Mouse (Mus musculus) forebrain, embryonic 11.5 days (tissue): ENCODE measurements around the gene Zfand2b. TPM values are rescaled to one million over a fixed set of nuclear protein-coding genes. Genes with fewer than 3 reads are reported as not detected.

Source experiments
- ATAC-seq: fragments of 200-750 bp; cut with Nextera tagmentation; replicated peaks from 2 replicates; pipeline ENCODE4 v1.8.0; 2017; ENCODE audit warnings: moderate TSS enrichment; ENCODE audit not compliant: low FRiP score
- DNase-seq: peaks from one replicate; pipeline ENCODE4 v3.0.0-alpha.2; 2017; ENCODE audit warnings: low spot score
- H3K27ac ChIP-seq: fragments of 300-500 bp; sonication (generic); 2 replicates; pipeline ENCODE4 v1.5.1; 2014; ENCODE audit warnings: low read depth, low read length
- H3K27me3 ChIP-seq: fragments of 300-500 bp; sonication (generic); 2 replicates; pipeline ENCODE4 v1.6.1; 2014; ENCODE audit warnings: mild to moderate bottlenecking, low read length, mixed read lengths; ENCODE audit not compliant: control insufficient read depth, insufficient read depth
- H3K36me3 ChIP-seq: fragments of 300-500 bp; sonication (generic); 2 replicates; pipeline ENCODE4 v1.6.1; 2014; ENCODE audit warnings: mild to moderate bottlenecking, low read length, moderate library complexity, mixed read lengths; ENCODE audit not compliant: control insufficient read depth, insufficient read depth
- H3K4me1 ChIP-seq: fragments of 300-500 bp; sonication (generic); replicated peaks from 2 replicates; pipeline ENCODE4 v1.6.1; 2014; ENCODE audit warnings: low read length, mixed read lengths; ENCODE audit not compliant: control insufficient read depth, insufficient read depth
- H3K4me2 ChIP-seq: fragments of 300-500 bp; sonication (generic); 2 replicates; pipeline ENCODE4 v1.6.1; 2014; ENCODE audit warnings: low read depth, mild to moderate bottlenecking, low read length, moderate library complexity, mixed read lengths; ENCODE audit not compliant: severe bottlenecking
- H3K4me3 ChIP-seq: fragments of 300-500 bp; sonication (generic); 2 replicates; pipeline ENCODE4 v1.5.1; 2014; ENCODE audit warnings: low read depth, low read length
- H3K9ac ChIP-seq: fragments of 300-500 bp; sonication (generic); 2 replicates; pipeline ENCODE4 v1.6.1; 2014; ENCODE audit warnings: low read length
- H3K9me3 ChIP-seq: fragments of 300-500 bp; sonication (generic); 2 replicates; pipeline ENCODE4 v1.6.1; 2016; ENCODE audit warnings: low read length, mixed read lengths; ENCODE audit not compliant: control insufficient read depth
- WGBS: fragments of 180-500 bp; shearing (Covaris S2); extraction: QIAGEN DNeasy Blood & Tissue Kit; methylation state at CpG from one replicate; pipeline ENCODE4 v1.1.7; 2014; 5-methylcytosine and 5-hydroxymethylcytosine counted together
- microRNA-seq: library from miRNA; unstranded; fragments of <30 nt; microRNA quantifications from one replicate; pipeline ENCODE4, GENCODE M21; 2016; ENCODE audit not compliant: insufficient number of aligned reads
- polyA plus RNA-seq: library from polyadenylated mRNA; unstranded; fragments of >200 nt; fragmentation: Nextera tagmentation; extraction: Ambion mirVana; gene quantifications from 2 replicates; pipeline ENCODE4 v1.2.1, GENCODE M21; 2014

Zfand2b gene
- polyA plus RNA-seq, 1 experiment from 2014 or later, result 27.9 TPM

DNA sequence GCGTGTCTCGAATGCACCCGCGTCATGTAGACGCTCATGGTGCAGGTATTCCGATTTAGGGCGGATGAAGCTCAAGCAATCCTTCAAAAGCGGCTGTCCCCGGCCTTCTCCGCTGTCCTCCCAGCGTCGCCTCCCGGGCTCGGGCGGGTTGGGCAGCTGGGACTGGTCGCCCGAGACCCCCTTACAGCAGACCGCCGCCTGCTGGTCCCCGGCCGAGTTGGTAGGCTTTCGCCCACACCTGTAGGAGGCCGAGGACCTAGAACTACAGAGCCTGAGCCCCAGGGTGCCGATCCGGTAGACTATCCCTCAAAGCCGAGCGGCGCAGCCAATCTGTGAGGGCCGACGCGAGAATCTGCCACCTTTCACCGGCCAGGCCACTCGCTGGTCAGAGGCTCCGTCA lies 51.1 kb downstream of the Zfand2b start, which contains the start of gene Tuba4a:
Gene Tuba4a, minus strand, starts transcription at position 335 of the 400 bp plus-strand sequence.
- DNase-seq, result peak; percentile 67
- H3K9me3 ChIP-seq, result no peaks in the 10 kb centered on the region
- peak; percentile 57 for ATAC-seq
- WGBS, result under 1% methylated on average over 34 of the region's 34 CpGs
- peak within 1 kb of the TSS; percentile 52 for H3K4me3 ChIP-seq
- peak within 1 kb of the TSS; percentile 46 for H3K9ac ChIP-seq
- peaks cover 48% of the 10 kb centered on the region for H3K27me3 ChIP-seq
- no peak within 1 kb of the TSS for H3K27ac ChIP-seq
- peaks cover 12% of the 10 kb centered on the region for H3K4me1 ChIP-seq
- H3K4me2 ChIP-seq, result peak within 1 kb of the TSS; percentile 94
- H3K36me3 ChIP-seq, result no peaks in the 10 kb centered on the region; the same call in 1 of the 2 replicates

Small RNAs within 50 kb of the gene (microRNA-seq; reads per million reads assigned to microRNA genes)
- gene Gm27943, result not detected

Other genes with a start within 250 kb of the Zfand2b start
- 0.11 and 0.25 TPM in 2 replicates for gene Cfap65, start 233.0 kb upstream of the Zfand2b start, polyA plus RNA-seq
- gene Ihh, start 217.0 kb upstream of the Zfand2b start, polyA plus RNA-seq, result 0.07 and 0.35 TPM in 2 replicates
- gene Nhej1, start 43.4 kb upstream of the Zfand2b start, polyA plus RNA-seq, result 9.1 and 12.7 TPM in 2 replicates
- gene Slc23a3, start 34.8 kb upstream of the Zfand2b start, polyA plus RNA-seq, result 0.15 TPM in 1 of 2 replicates, not detected in the other
- 48.4 and 49.1 TPM in 2 replicates for gene Cnppd1, start 25.9 kb upstream of the Zfand2b start, polyA plus RNA-seq
- 58.9 and 65.6 TPM in 2 replicates for gene Retreg2, start 25.9 kb upstream of the Zfand2b start, polyA plus RNA-seq
- gene Abcb6, start 11.7 kb downstream of the Zfand2b start, polyA plus RNA-seq, result 27.4 and 30.2 TPM in 2 replicates
- 18.9 and 19.0 TPM in 2 replicates for gene Ankzf1, start 23.5 kb downstream of the Zfand2b start, polyA plus RNA-seq
- 19.6 and 23.5 TPM in 2 replicates for gene Atg9a, start 23.6 kb downstream of the Zfand2b start, polyA plus RNA-seq
- 18.5 and 20.9 TPM in 2 replicates for gene Glb1l, start 42.2 kb downstream of the Zfand2b start, polyA plus RNA-seq
- gene Stk16, start 42.2 kb downstream of the Zfand2b start, polyA plus RNA-seq, result 111 and 127 TPM in 2 replicates
- 11.4 and 12.9 TPM in 2 replicates for gene Tuba4a, start 51.2 kb downstream of the Zfand2b start, polyA plus RNA-seq
- not detected in 2 replicates for gene A630095N17Rik, start 63.5 kb downstream of the Zfand2b start, polyA plus RNA-seq
- 22.2 and 22.6 TPM in 2 replicates for gene Dnajb2, start 67.8 kb downstream of the Zfand2b start, polyA plus RNA-seq
- gene Ptprn, start 95.9 kb downstream of the Zfand2b start, polyA plus RNA-seq, result 3.7 and 4.3 TPM in 2 replicates
- gene Resp18, start 109.8 kb downstream of the Zfand2b start, polyA plus RNA-seq, result 14.9 and 15.8 TPM in 2 replicates
- gene Dnpep, start 149.3 kb downstream of the Zfand2b start, polyA plus RNA-seq, result 125 and 129 TPM in 2 replicates
- gene Des, start 191.7 kb downstream of the Zfand2b start, polyA plus RNA-seq, result 0.86 and 1.5 TPM in 2 replicates
- gene Speg, start 206.7 kb downstream of the Zfand2b start, polyA plus RNA-seq, result 14.1 and 16.0 TPM in 2 replicates